Mouse (Mus musculus): ENCODE data around the gene Me3. TPM values are rescaled to one million over a fixed set of nuclear protein-coding genes. Genes with fewer than 3 reads are reported as not detected.

Gene Me3
- polyA plus RNA-seq (2015; fragmentation: Nextera tagmentation; extraction: Ambion mirVana), result 2.9 and 3.2 TPM in 2 replicates

DNA sequence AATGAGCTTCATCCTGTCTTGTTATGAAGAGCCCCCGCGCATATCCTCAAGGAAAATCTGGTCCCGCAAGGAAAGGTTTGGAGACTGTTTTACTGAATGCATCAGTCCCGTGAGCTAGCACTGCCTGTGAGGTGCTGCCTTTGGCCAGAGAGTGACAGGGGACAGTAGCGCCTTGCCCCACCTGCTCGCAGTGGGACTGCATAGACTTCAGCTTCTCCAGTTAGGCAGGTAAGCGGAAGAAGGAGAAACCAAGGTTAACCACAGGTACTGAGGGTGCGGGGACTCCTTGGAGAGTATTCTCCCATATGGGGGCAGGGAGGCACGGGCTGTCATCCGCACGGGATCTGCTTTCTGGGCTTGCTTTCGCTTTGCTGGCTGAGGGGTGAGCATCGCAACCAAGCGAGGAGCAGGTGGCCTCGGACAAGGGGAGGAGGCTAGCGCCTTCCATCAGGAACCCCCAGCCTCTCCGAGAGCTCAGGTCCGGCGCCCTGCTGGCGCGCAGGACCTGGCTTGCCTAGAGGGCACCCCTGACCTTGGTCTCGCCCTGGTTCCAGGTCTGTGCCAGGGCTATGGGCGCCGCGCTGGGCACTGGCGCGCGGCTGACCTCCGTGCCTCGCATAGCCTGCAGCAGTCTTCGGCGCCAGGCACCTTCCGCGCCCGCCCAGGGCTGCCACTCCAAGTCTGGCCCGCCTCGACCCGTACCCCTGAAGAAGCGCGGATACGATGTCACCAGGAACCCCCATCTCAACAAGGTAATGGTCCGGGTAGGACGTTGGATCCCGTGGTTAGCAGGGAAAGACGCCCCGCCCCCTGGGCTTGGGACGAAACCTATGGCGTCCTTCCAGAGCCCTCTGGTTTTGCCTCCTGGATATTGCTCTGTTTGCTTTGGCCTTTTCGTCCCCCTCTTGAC is at the start of gene Me3:
Gene Me3 (plus strand): TSS at position 51 of the 910 bp plus-strand sequence.
- DNase-seq (ENCODE audit: low spot score), result peak; percentile 57
- H3K27ac ChIP-seq (ENCODE audit: low read length), result no peak within 1 kb of the TSS
- H3K27me3 ChIP-seq (replicated peaks; ENCODE audit: insufficient read depth, low read length), result no peaks in the 10 kb centered on the region
- WGBS, result 5% methylated on average over 43 of the region's 49 CpGs
- TF ChIP-seq EP300 (IDR thresholded peaks at IDR 0.05) (no peak), CTCF (IDR thresholded peaks at IDR 0.05) (no peak)
- no peaks in the 10 kb centered on the region for H3K36me3 ChIP-seq (ENCODE audit: insufficient read depth, low read length)
- H3K4me1 ChIP-seq (ENCODE audit: insufficient read depth, low read depth, low read length), result no peaks in the 10 kb centered on the region
- ATAC-seq, result peak; percentile 78
- H3K9ac ChIP-seq (replicated peaks; ENCODE audit: low read depth), result peak within 1 kb of the TSS; percentile 42
- H3K4me2 ChIP-seq (replicated peaks; ENCODE audit: low read depth, low read length), result peak within 1 kb of the TSS; percentile 93
- H3K9me3 ChIP-seq (ENCODE audit: low read length), result no peaks in the 10 kb centered on the region
- H3K4me3 ChIP-seq (ENCODE audit: low read depth, low read length), result peak within 1 kb of the TSS; percentile 58

DNA sequence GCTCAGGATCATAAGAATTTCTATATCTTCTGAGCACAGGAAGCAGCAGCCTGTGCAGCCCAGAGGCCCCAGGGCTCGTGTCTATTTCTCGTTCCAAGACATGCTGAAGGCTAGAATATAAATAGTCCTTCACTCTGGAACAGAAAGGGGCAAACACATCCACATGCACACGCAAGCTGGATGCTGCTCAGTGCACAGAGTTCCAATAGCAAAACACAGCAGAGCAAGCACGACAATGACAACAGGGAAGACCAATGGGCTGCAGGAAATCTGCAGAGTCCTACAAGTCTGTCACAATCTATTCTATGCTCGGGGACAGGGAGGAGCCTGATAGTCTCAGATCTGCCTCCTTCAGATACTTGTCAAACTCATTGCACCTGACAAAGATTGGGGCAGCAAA is 42.2 kb upstream of the Me3 start:
- H3K9ac ChIP-seq (replicated peaks; ENCODE audit: low read depth), result no peak overlapping the region
- 52% methylated on average over 5 of the region's 5 CpGs for WGBS
- H3K4me1 ChIP-seq (ENCODE audit: insufficient read depth, low read depth, low read length), result no peaks in the 10 kb centered on the region
- no peaks in the 10 kb centered on the region for H3K9me3 ChIP-seq (ENCODE audit: low read length)
- DNase-seq (ENCODE audit: low spot score) (no peak), ATAC-seq (no peak)
- no peak overlapping the region for H3K4me2 ChIP-seq (replicated peaks; ENCODE audit: low read depth, low read length)
- H3K4me3 ChIP-seq (ENCODE audit: low read depth, low read length), result no peak overlapping the region
- H3K27me3 ChIP-seq (replicated peaks; ENCODE audit: insufficient read depth, low read length), result no peaks in the 10 kb centered on the region
- no peak for TF ChIP-seq EP300 (IDR thresholded peaks at IDR 0.05)
- no peak for TF ChIP-seq CTCF (IDR thresholded peaks at IDR 0.05)
- no peaks in the 10 kb centered on the region for H3K36me3 ChIP-seq (ENCODE audit: insufficient read depth, low read length)
- H3K27ac ChIP-seq (ENCODE audit: low read length), result no peak overlapping the region

DNA sequence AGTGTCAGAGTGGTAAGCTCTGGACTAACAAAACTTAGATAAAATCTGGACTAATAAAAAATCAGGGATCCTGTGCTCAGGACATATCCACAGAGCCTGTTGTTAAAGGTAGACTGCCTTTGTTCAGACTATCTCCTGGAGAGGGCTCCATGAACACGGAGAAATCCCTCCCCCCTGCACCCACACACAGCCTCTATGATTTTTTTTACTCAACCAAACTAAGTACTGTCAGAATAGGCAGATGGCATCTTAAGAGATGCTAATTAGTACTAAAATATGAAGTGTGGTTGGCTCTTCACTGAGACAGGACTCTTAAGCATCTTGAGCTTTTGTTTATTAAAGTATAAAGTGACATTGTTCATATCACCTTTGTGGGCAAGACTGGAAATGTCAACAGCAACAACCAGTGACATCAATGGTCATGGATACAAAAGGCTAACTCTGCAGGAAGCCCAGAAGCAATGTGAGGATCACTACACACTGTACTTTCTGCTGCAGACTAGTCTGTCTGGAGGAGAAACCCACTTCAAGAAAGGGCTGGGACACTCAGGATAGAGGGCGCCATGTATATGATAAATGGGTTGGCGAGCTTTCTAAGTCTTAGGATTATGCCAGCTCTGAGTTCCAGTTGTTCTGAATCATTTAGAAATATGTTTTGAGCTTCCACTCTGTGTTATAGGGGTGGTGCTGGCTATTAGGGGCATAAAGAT is 41.5 kb upstream of the Me3 start:
- Histone ChIP-seq H3K27ac (ENCODE audit: low read length) (no peak overlapping the region), H3K27me3 (replicated peaks; ENCODE audit: insufficient read depth, low read length) (no peaks in the 10 kb centered on the region), H3K4me2 (replicated peaks; ENCODE audit: low read depth, low read length) (no peak overlapping the region), H3K9me3 (ENCODE audit: low read length) (no peaks in the 10 kb centered on the region), H3K9ac (replicated peaks; ENCODE audit: low read depth) (no peak overlapping the region), H3K4me3 (ENCODE audit: low read depth, low read length) (no peak overlapping the region), H3K4me1 (ENCODE audit: insufficient read depth, low read depth, low read length) (no peaks in the 10 kb centered on the region), H3K36me3 (ENCODE audit: insufficient read depth, low read length) (no peaks in the 10 kb centered on the region)
- DNase-seq (ENCODE audit: low spot score), result no peak
- TF ChIP-seq EP300 (IDR thresholded peaks at IDR 0.05) (no peak), CTCF (IDR thresholded peaks at IDR 0.05) (no peak)
- 64% methylated on average over 3 of the region's 3 CpGs for WGBS
- ATAC-seq, result no peak

DNA sequence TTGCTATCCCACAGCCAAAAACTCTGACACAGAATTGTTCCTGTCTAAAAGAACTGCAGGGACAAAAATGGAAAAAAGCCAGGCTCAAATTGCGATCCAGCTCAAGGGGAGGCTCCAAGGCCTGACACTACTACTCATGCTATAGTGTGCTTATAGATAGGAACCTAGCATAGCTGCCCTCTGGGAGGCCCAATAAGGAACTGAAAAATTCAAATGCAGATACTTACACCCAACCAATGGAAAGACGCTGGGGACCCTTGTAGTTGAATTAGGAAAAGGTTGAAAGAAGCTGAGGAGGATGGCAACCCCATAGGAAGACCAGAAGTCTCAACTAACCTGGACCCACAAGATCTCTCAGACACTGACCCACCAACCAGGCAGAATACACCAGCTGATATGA is 36.4 kb upstream of the Me3 start:
- H3K9me3 ChIP-seq (ENCODE audit: low read length), result no peaks in the 10 kb centered on the region
- H3K4me3 ChIP-seq (ENCODE audit: low read depth, low read length), result no peak overlapping the region
- H3K27ac ChIP-seq (ENCODE audit: low read length), result no peak overlapping the region
- DNase-seq (ENCODE audit: low spot score), result no peak
- no peaks in the 10 kb centered on the region for H3K36me3 ChIP-seq (ENCODE audit: insufficient read depth, low read length)
- no peak overlapping the region for H3K4me2 ChIP-seq (replicated peaks; ENCODE audit: low read depth, low read length)
- no peaks in the 10 kb centered on the region for H3K4me1 ChIP-seq (ENCODE audit: insufficient read depth, low read depth, low read length)
- WGBS, result 87% methylated on average over 2 of the region's 2 CpGs
- TF ChIP-seq CTCF (IDR thresholded peaks at IDR 0.05), result no peak
- no peak overlapping the region for H3K9ac ChIP-seq (replicated peaks; ENCODE audit: low read depth)
- ATAC-seq, result no peak
- no peaks in the 10 kb centered on the region for H3K27me3 ChIP-seq (replicated peaks; ENCODE audit: insufficient read depth, low read length)

DNA sequence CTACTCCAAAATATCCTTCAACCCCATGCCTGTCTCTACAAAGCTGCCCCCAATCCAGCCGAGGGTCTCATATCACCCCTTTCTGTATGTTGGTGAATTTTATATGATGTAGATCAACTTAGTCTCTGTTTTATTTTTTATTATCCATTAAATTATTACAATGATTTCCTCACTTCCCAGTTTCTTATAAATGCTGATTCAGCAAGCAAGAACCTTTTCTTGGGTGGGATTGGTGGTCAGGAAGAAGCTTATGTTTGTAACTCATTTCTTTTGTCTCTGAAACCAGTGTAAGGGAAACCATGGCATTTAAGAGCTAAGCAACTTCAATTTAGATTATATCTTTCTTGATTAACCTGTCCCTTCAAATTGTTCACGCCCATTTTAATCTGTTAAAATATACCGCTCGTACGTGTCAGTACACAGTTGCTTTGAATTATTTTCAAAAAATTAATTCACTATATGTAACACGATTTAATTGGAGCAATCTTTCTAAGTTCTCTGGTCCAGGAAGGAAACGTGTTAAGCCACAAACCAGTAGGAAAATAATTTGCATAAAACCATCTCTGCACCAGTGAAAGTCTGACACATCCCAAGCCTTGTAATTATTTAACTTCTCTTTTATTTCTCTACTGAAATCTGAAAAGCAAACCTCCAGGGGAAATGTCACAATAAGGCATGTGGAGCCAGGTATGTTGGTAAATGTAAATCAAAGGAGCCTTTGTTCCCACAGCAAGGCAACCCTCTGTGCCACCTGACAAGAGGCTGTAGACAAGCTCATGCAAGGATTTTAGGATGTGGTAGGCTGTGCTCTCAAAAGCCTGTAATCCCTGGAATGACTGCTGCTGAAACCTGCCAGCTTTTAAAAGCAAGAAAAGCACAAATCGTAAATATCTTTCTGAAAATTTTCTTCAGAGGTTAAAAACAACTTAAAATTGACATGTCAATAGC is 26.3 kb upstream of the Me3 start:
- 73% methylated on average over 8 of the region's 8 CpGs for WGBS
- H3K9me3 ChIP-seq (ENCODE audit: low read length), result no peaks in the 10 kb centered on the region
- H3K4me2 ChIP-seq (replicated peaks; ENCODE audit: low read depth, low read length), result no peak overlapping the region
- H3K27me3 ChIP-seq (replicated peaks; ENCODE audit: insufficient read depth, low read length), result no peaks in the 10 kb centered on the region
- DNase-seq (ENCODE audit: low spot score) (no peak), ATAC-seq (no peak)
- H3K9ac ChIP-seq (replicated peaks; ENCODE audit: low read depth), result no peak overlapping the region
- no peaks in the 10 kb centered on the region for H3K4me1 ChIP-seq (ENCODE audit: insufficient read depth, low read depth, low read length)
- no peak overlapping the region for H3K27ac ChIP-seq (ENCODE audit: low read length)
- no peaks in the 10 kb centered on the region for H3K36me3 ChIP-seq (ENCODE audit: insufficient read depth, low read length)
- no peak overlapping the region for H3K4me3 ChIP-seq (ENCODE audit: low read depth, low read length)
- TF ChIP-seq EP300 (IDR thresholded peaks at IDR 0.05) (no peak), CTCF (IDR thresholded peaks at IDR 0.05) (no peak)

All from lung, postnatal 0 days (tissue).